Mouse (Mus musculus): ENCODE results near the gene Gltp. TPM values are rescaled to one million over a fixed set of nuclear protein-coding genes. Genes with fewer than 3 reads are reported as not detected.

The Gltp gene
- total and polyA plus RNA-seq, 2 experiments from 2014 or later: 19.8 to 32.1 TPM

- Histone ChIP-seq H3K27me3 (ENCODE audit: insufficient read depth, low read length) (no peaks in the 10 kb centered on the region), H3K9me3 (ENCODE audit: low read length) (no peaks in the 10 kb centered on the region), H3K4me1 (ENCODE audit: insufficient read depth) (no peaks in the 10 kb centered on the region), H3K4me3 (ENCODE audit: low read depth, low read length) (no peak overlapping the region), H3K27ac (ENCODE audit: low read depth, low read length) (no peak overlapping the region), H3K36me3 (ENCODE audit: insufficient read depth) (peaks cover 70% of the 10 kb centered on the region), H3K4me2 (ENCODE audit: low read depth) (no peak overlapping the region), H3K9ac (no peak overlapping the region)
- 84% methylated on average over 10 of the region's 10 CpGs for WGBS
- TF ChIP-seq CTCF (IDR thresholded peaks at IDR 0.05; ENCODE audit: low read depth): no peak
- ATAC-seq (no peak), DNase-seq (no peak)
These were observed 39.3 kb upstream of the Gltp start for GRCm38 (mm10) chr5:114730129-114730528.

GRCm38 (mm10) chr5:114728160-114728559 lies 37.4 kb upstream of the Gltp start:
- H3K4me3 ChIP-seq (ENCODE audit: low read depth, low read length): no peak overlapping the region
- H3K36me3 ChIP-seq (ENCODE audit: insufficient read depth): peaks cover 54% of the 10 kb centered on the region
- H3K4me1 ChIP-seq (ENCODE audit: insufficient read depth): no peaks in the 10 kb centered on the region
- H3K9me3 ChIP-seq (ENCODE audit: low read length): no peaks in the 10 kb centered on the region
- no peak for TF ChIP-seq CTCF (IDR thresholded peaks at IDR 0.05; ENCODE audit: low read depth)
- H3K27ac ChIP-seq (ENCODE audit: low read depth, low read length): no peak overlapping the region
- whole genome bisulfite sequencing: 72% methylated on average over 10 of the region's 10 CpGs
- ATAC-seq: no peak
- no peak overlapping the region for H3K9ac ChIP-seq
- H3K27me3 ChIP-seq (ENCODE audit: insufficient read depth, low read length): no peaks in the 10 kb centered on the region
- peak; percentile 7 for DNase-seq
- H3K4me2 ChIP-seq (ENCODE audit: low read depth): no peak overlapping the region

GRCm38 (mm10) chr5:114722846-114723245 lies 32.1 kb upstream of the Gltp start:
- 95% methylated on average over 13 of the region's 13 CpGs for WGBS
- no peaks in the 10 kb centered on the region for H3K9me3 ChIP-seq (ENCODE audit: low read length)
- peaks cover 44% of the 10 kb centered on the region for H3K36me3 ChIP-seq (ENCODE audit: insufficient read depth)
- H3K27me3 ChIP-seq (ENCODE audit: insufficient read depth, low read length): no peaks in the 10 kb centered on the region
- no peak overlapping the region for H3K4me2 ChIP-seq (ENCODE audit: low read depth)
- H3K9ac ChIP-seq: no peak overlapping the region
- H3K27ac ChIP-seq (ENCODE audit: low read depth, low read length): no peak overlapping the region
- no peak overlapping the region for H3K4me3 ChIP-seq (ENCODE audit: low read depth, low read length)
- no peak for DNase-seq
- no peaks in the 10 kb centered on the region for H3K4me1 ChIP-seq (ENCODE audit: insufficient read depth)
- TF ChIP-seq CTCF (IDR thresholded peaks at IDR 0.05; ENCODE audit: low read depth): no peak
- ATAC-seq: no peak

GRCm38 (mm10) chr5:114721969-114722368 lies 31.2 kb upstream of the Gltp start:
- H3K9ac ChIP-seq: no peak overlapping the region
- peaks cover 49% of the 10 kb centered on the region for H3K36me3 ChIP-seq (ENCODE audit: insufficient read depth)
- TF ChIP-seq CTCF (IDR thresholded peaks at IDR 0.05; ENCODE audit: low read depth): no peak
- H3K4me3 ChIP-seq (ENCODE audit: low read depth, low read length): no peak overlapping the region
- no peak overlapping the region for H3K4me2 ChIP-seq (ENCODE audit: low read depth)
- H3K4me1 ChIP-seq (ENCODE audit: insufficient read depth): no peaks in the 10 kb centered on the region
- DNase-seq (no peak), ATAC-seq (no peak)
- no peaks in the 10 kb centered on the region for H3K9me3 ChIP-seq (ENCODE audit: low read length)
- no peak overlapping the region for H3K27ac ChIP-seq (ENCODE audit: low read depth, low read length)
- 95% methylated on average over 10 of the region's 10 CpGs for WGBS
- no peaks in the 10 kb centered on the region for H3K27me3 ChIP-seq (ENCODE audit: insufficient read depth, low read length)

GRCm38 (mm10) chr5:114720784-114721183 lies 30.0 kb upstream of the Gltp start:
- no peak overlapping the region for H3K27ac ChIP-seq (ENCODE audit: low read depth, low read length)
- no peaks in the 10 kb centered on the region for H3K9me3 ChIP-seq (ENCODE audit: low read length)
- no peak overlapping the region for H3K4me3 ChIP-seq (ENCODE audit: low read depth, low read length)
- peaks cover 57% of the 10 kb centered on the region for H3K36me3 ChIP-seq (ENCODE audit: insufficient read depth)
- ATAC-seq (no peak), DNase-seq (no peak)
- no peak overlapping the region for H3K4me2 ChIP-seq (ENCODE audit: low read depth)
- no peaks in the 10 kb centered on the region for H3K27me3 ChIP-seq (ENCODE audit: insufficient read depth, low read length)
- 94% methylated on average over 11 of the region's 11 CpGs for WGBS
- no peak overlapping the region for H3K9ac ChIP-seq
- no peak for TF ChIP-seq CTCF (IDR thresholded peaks at IDR 0.05; ENCODE audit: low read depth)
- no peaks in the 10 kb centered on the region for H3K4me1 ChIP-seq (ENCODE audit: insufficient read depth)

- H3K36me3 ChIP-seq (ENCODE audit: insufficient read depth): peaks cover 65% of the 10 kb centered on the region
- H3K4me1 ChIP-seq (ENCODE audit: insufficient read depth): no peaks in the 10 kb centered on the region
- 91% methylated on average over 6 of the region's 6 CpGs for WGBS
- H3K9me3 ChIP-seq (ENCODE audit: low read length): no peaks in the 10 kb centered on the region
- no peak for ATAC-seq
- H3K9ac ChIP-seq: no peak overlapping the region
- TF ChIP-seq CTCF (IDR thresholded peaks at IDR 0.05; ENCODE audit: low read depth): no peak
- no peak overlapping the region for H3K27ac ChIP-seq (ENCODE audit: low read depth, low read length)
- no peaks in the 10 kb centered on the region for H3K27me3 ChIP-seq (ENCODE audit: insufficient read depth, low read length)
- no peak overlapping the region for H3K4me3 ChIP-seq (ENCODE audit: low read depth, low read length)
- no peak for DNase-seq
- no peak overlapping the region for H3K4me2 ChIP-seq (ENCODE audit: low read depth)
These were observed 29.1 kb upstream of the Gltp start for GRCm38 (mm10) chr5:114719928-114720270.

GRCm38 (mm10) chr5:114719003-114719927 lies 28.5 kb upstream of the Gltp start:
- Histone ChIP-seq H3K9me3 (ENCODE audit: low read length) (no peaks in the 10 kb centered on the region), H3K9ac (no peak overlapping the region), H3K4me1 (ENCODE audit: insufficient read depth) (no peaks in the 10 kb centered on the region), H3K4me3 (ENCODE audit: low read depth, low read length) (no peak overlapping the region), H3K27me3 (ENCODE audit: insufficient read depth, low read length) (no peaks in the 10 kb centered on the region), H3K27ac (ENCODE audit: low read depth, low read length) (no peak overlapping the region), H3K4me2 (ENCODE audit: low read depth) (no peak overlapping the region), H3K36me3 (ENCODE audit: insufficient read depth) (peaks cover 72% of the 10 kb centered on the region)
- no peak for TF ChIP-seq CTCF (IDR thresholded peaks at IDR 0.05; ENCODE audit: low read depth)
- DNase-seq (no peak), ATAC-seq (no peak)
- whole genome bisulfite sequencing: 92% methylated on average over 20 of the region's 20 CpGs
